14 mouse cellular contexts compared by ENCODE assay signal in genomic region chr10:81087021-81087420, GRCm38 (mm10). TPM values are rescaled to one million over a fixed set of nuclear protein-coding genes. Genes with fewer than 3 reads are reported as not detected.
A peak's percentile ranks its signal among the peaks of the same experiment; 100 is the strongest.
DNase-seq lines count a peak whose midpoint lies in the region; ATAC-seq and TF ChIP-seq lines count a peak whose summit lies in the region.
"Had no signal": no experiment of that assay in that cellular context is flagged by ENCODE, and none has a peak within 500 bp of the region (broad histone marks: within the 10 kb centered on the region; RNA-seq: fewer than 3 reads in every experiment).

No protein-coding gene starts in this region.

- no peak for TF ChIP-seq EP300 in ES-Bruce4 (IDR thresholded peaks at IDR 0.05; ENCODE audit: insufficient read depth, low read depth, low read length)

- no peak overlapping the region for H3K4me2 ChIP-seq in forebrain, embryonic 13.5 days
- H3K4me2 ChIP-seq: embryonic facial prominence, embryonic 13.5 days; hindbrain, embryonic 13.5 days; limb, embryonic 12.5 days had no signal

- no peak overlapping the region for H3K27ac ChIP-seq in layer of hippocampus, adult 2 months
- H3K27ac ChIP-seq in ES-Bruce4 (ENCODE audit: insufficient read depth, low read length), result no peak overlapping the region
- no peak overlapping the region for H3K27ac ChIP-seq in bone marrow macrophage, adult 2 months (ENCODE audit: insufficient read depth, low read depth, low read length)
- H3K27ac ChIP-seq in forebrain, embryonic 13.5 days, result no peak overlapping the region
- H3K27ac ChIP-seq: embryonic facial prominence, embryonic 13.5 days; hindbrain, embryonic 13.5 days; limb, embryonic 12.5 days had no signal

- no peak for TF ChIP-seq POLR2A in ES-Bruce4 (IDR thresholded peaks at IDR 0.05; ENCODE audit: insufficient read depth, low read length)
- no peak for TF ChIP-seq POLR2A in bone marrow macrophage, adult 2 months (IDR thresholded peaks at IDR 0.05; ENCODE audit: borderline replicate concordance, low read depth, low read length)

- ATAC-seq in cerebellum, adult (ENCODE audit: insufficient number of reproducible peaks, low FRiP score, low TSS enrichment), result no peak
- no peak for ATAC-seq in forebrain, embryonic 13.5 days
- ATAC-seq: midbrain, embryonic 16.5 days had no signal

- no peak for DNase-seq in layer of hippocampus, adult 2 months (ENCODE audit: low spot score in 2 of 2)
- no peak for DNase-seq in layer of hippocampus, postnatal 14 days (ENCODE audit: low spot score in 2 of 2)
- peak; percentile 17 for DNase-seq in retina, embryonic 14.5 days (ENCODE audit: low spot score)
- DNase-seq in gastrocnemius, postnatal 14 days, result no peak
- DNase-seq: adrenal gland, postnatal 25 days; right cerebral cortex, adult 18-20 months had no signal

- no peak overlapping the region for H3K4me3 ChIP-seq in layer of hippocampus, adult 2 months
- no peak overlapping the region for H3K4me3 ChIP-seq in ES-Bruce4 (ENCODE audit: low read depth, low read length)
- no peak overlapping the region for H3K4me3 ChIP-seq in bone marrow macrophage, adult 2 months (ENCODE audit: insufficient read depth, low read length)
- H3K4me3 ChIP-seq in forebrain, embryonic 13.5 days, result no peak overlapping the region
- H3K4me3 ChIP-seq: embryonic facial prominence, embryonic 13.5 days; hindbrain, embryonic 13.5 days; limb, embryonic 12.5 days had no signal

- TF ChIP-seq CTCF in layer of hippocampus, adult 2 months (conservative IDR thresholded peaks at IDR 0.05), result peak; percentile 59
- peak; percentile 64 for TF ChIP-seq CTCF in ES-Bruce4 (IDR thresholded peaks at IDR 0.05; ENCODE audit: low read depth, low read length)
- TF ChIP-seq CTCF in bone marrow macrophage, adult 2 months (IDR thresholded peaks at IDR 0.05; ENCODE audit: low read depth, low read length), result 0 out of 2 replicates have a peak, but pooled peaks have one; percentile 5

- H3K27me3 ChIP-seq in ES-Bruce4 (ENCODE audit: control insufficient read depth, insufficient read depth, low read length, poor library complexity, severe bottlenecking), result no peaks in the 10 kb centered on the region
- H3K27me3 ChIP-seq in forebrain, embryonic 13.5 days, result no peaks in the 10 kb centered on the region
- H3K27me3 ChIP-seq: embryonic facial prominence, embryonic 13.5 days; hindbrain, embryonic 13.5 days; limb, embryonic 12.5 days had no signal

- intact Hi-C loops in gastrocnemius, postnatal 14 days (cut with DNase I; ENCODE audit: low total_unique reads), result no loop called here

- WGBS in forebrain, embryonic 13.5 days, result 58% methylated on average over 2 of the region's 2 CpGs

- H3K9ac ChIP-seq in ES-Bruce4 (ENCODE audit: low read depth, poor library complexity, severe bottlenecking), result no peak overlapping the region
- H3K9ac ChIP-seq in forebrain, embryonic 13.5 days, result no peak overlapping the region
- H3K9ac ChIP-seq: embryonic facial prominence, embryonic 13.5 days; hindbrain, embryonic 13.5 days; limb, embryonic 12.5 days had no signal

- H3K4me1 ChIP-seq in ES-Bruce4 (ENCODE audit: control insufficient read depth, insufficient read depth, low read length), result no peaks in the 10 kb centered on the region
- no peaks in the 10 kb centered on the region for H3K4me1 ChIP-seq in bone marrow macrophage, adult 2 months (ENCODE audit: control insufficient read depth, insufficient read depth, low read length)
- peaks cover 14% of the 10 kb centered on the region for H3K4me1 ChIP-seq in forebrain, embryonic 13.5 days

- no peaks in the 10 kb centered on the region for H3K9me3 ChIP-seq in ES-Bruce4 (replicated peaks; ENCODE audit: control insufficient read depth, insufficient read depth, low read length, poor library complexity, severe bottlenecking)
- no peaks in the 10 kb centered on the region for H3K9me3 ChIP-seq in forebrain, embryonic 13.5 days (replicated peaks)
- H3K9me3 ChIP-seq: embryonic facial prominence, embryonic 13.5 days; hindbrain, embryonic 13.5 days; limb, embryonic 12.5 days had no signal

- H3K36me3 ChIP-seq in ES-Bruce4 (ENCODE audit: control insufficient read depth, insufficient read depth, low read length, poor library complexity, severe bottlenecking), result no peaks in the 10 kb centered on the region
- peaks cover 15% of the 10 kb centered on the region for H3K36me3 ChIP-seq in forebrain, embryonic 13.5 days (ENCODE audit: poor library complexity, severe bottlenecking)

RNA-seq across cellular contexts. Expression of gene Creb3l3, which starts 11.7 kb away (rescaled TPM):
- total RNA-seq in layer of hippocampus, adult 2 months (2021), result under 1 TPM; 0.20 to 0.66 TPM
- total RNA-seq in layer of hippocampus, postnatal 14 days (2021), result under 1 TPM; 0.17 to 0.46 TPM
- 0.68 TPM in 1 of 2 replicates, not detected in the other for polyA plus RNA-seq in ES-Bruce4 (2011; ENCODE audit: insufficient read depth, insufficient read length, low read depth, missing spikeins)
- 1.3 TPM in 2 replicates for polyA plus RNA-seq in bone marrow macrophage, adult 2 months (2012; ENCODE audit: insufficient read depth, insufficient read length, missing spikeins)
- 1 to 10 TPM in 1 of 2 experiments, under 1 TPM in 1; 0.53 to 1.1 TPM for total RNA-seq in gastrocnemius, postnatal 14 days (2021)
- 0.30 and 0.42 TPM in 2 replicates for polyA plus RNA-seq in forebrain, embryonic 13.5 days (2015; fragmentation: Nextera tagmentation; extraction: Ambion mirVana)

RNA-seq across cellular contexts. Expression of gene Thop1, which starts 17.2 kb away (rescaled TPM):
- 10 to 100 TPM; 52.0 to 52.6 TPM for total RNA-seq in layer of hippocampus, adult 2 months (2021)
- 10 to 100 TPM; 52.6 TPM for total RNA-seq in layer of hippocampus, postnatal 14 days (2021)
- 77.4 and 81.3 TPM in 2 replicates for polyA plus RNA-seq in ES-Bruce4 (2011; ENCODE audit: insufficient read depth, insufficient read length, low read depth, missing spikeins)
- 7.4 and 10.8 TPM in 2 replicates for polyA plus RNA-seq in bone marrow macrophage, adult 2 months (2012; ENCODE audit: insufficient read depth, insufficient read length, missing spikeins)
- 10 to 100 TPM; 22.4 to 23.0 TPM for total RNA-seq in gastrocnemius, postnatal 14 days (2021)
- 55.8 and 60.5 TPM in 2 replicates for polyA plus RNA-seq in forebrain, embryonic 13.5 days (2015; fragmentation: Nextera tagmentation; extraction: Ambion mirVana)

RNA-seq across cellular contexts. Expression of gene Map2k2, which starts 18.7 kb away (rescaled TPM):
- total RNA-seq in layer of hippocampus, adult 2 months (2021), result 100 to 1,000 TPM; 132 to 139 TPM
- total RNA-seq in layer of hippocampus, postnatal 14 days (2021), result 100 to 1,000 TPM; 132 to 134 TPM
- polyA plus RNA-seq in ES-Bruce4 (2011; ENCODE audit: insufficient read depth, insufficient read length, low read depth, missing spikeins), result 46.3 and 53.0 TPM in 2 replicates
- 71.4 and 77.6 TPM in 2 replicates for polyA plus RNA-seq in bone marrow macrophage, adult 2 months (2012; ENCODE audit: insufficient read depth, insufficient read length, missing spikeins)
- total RNA-seq in gastrocnemius, postnatal 14 days (2021), result 100 to 1,000 TPM; 163 to 171 TPM
- polyA plus RNA-seq in forebrain, embryonic 13.5 days (2015; fragmentation: Nextera tagmentation; extraction: Ambion mirVana), result 200 and 211 TPM in 2 replicates

RNA-seq across cellular contexts. Expression of gene Sgta, which starts 27.0 kb away (rescaled TPM):
- 100 to 1,000 TPM; 176 TPM for total RNA-seq in layer of hippocampus, adult 2 months (2021)
- total RNA-seq in layer of hippocampus, postnatal 14 days (2021), result 100 to 1,000 TPM; 169 to 174 TPM
- polyA plus RNA-seq in ES-Bruce4 (2011; ENCODE audit: insufficient read depth, insufficient read length, low read depth, missing spikeins), result 107 and 110 TPM in 2 replicates
- polyA plus RNA-seq in bone marrow macrophage, adult 2 months (2012; ENCODE audit: insufficient read depth, insufficient read length, missing spikeins), result 58.5 and 66.8 TPM in 2 replicates
- total RNA-seq in gastrocnemius, postnatal 14 days (2021), result 10 to 100 TPM; 78.6 to 79.9 TPM
- 273 and 305 TPM in 2 replicates for polyA plus RNA-seq in forebrain, embryonic 13.5 days (2015; fragmentation: Nextera tagmentation; extraction: Ambion mirVana)

RNA-seq across cellular contexts. Expression of gene Zbtb7a, which starts 48.0 kb away (rescaled TPM):
- 100 to 1,000 TPM; 103 to 109 TPM for total RNA-seq in layer of hippocampus, adult 2 months (2021)
- 10 to 100 TPM; 61.6 to 63.6 TPM for total RNA-seq in layer of hippocampus, postnatal 14 days (2021)
- 12.6 and 14.4 TPM in 2 replicates for polyA plus RNA-seq in ES-Bruce4 (2011; ENCODE audit: insufficient read depth, insufficient read length, low read depth, missing spikeins)
- 52.0 and 54.9 TPM in 2 replicates for polyA plus RNA-seq in bone marrow macrophage, adult 2 months (2012; ENCODE audit: insufficient read depth, insufficient read length, missing spikeins)
- 10 to 100 TPM; 28.2 to 30.1 TPM for total RNA-seq in gastrocnemius, postnatal 14 days (2021)
- polyA plus RNA-seq in forebrain, embryonic 13.5 days (2015; fragmentation: Nextera tagmentation; extraction: Ambion mirVana), result 10.4 and 10.6 TPM in 2 replicates

Comparison
In these comparisons a context has a peak if more than half of its experiments do, and no peak if none do; other contexts are left out.
1. CTCF ChIP-seq: peak in every context shown above with its lines; median percentile 64 in ES-Bruce4; 59 in layer of hippocampus, adult 2 months; 5 in bone marrow macrophage, adult 2 months.